Mouse (Mus musculus): ENCODE data around the gene Pde4c. TPM values are rescaled to one million over a fixed set of nuclear protein-coding genes. Genes with fewer than 3 reads are reported as not detected.

Gene Pde4c
- polyA plus RNA-seq, 1 experiment from 2014 or later: 0.21 TPM

- Histone ChIP-seq H3K9ac (no peak overlapping the region), H3K4me3 (no peak overlapping the region), H3K9me3 (no peaks in the 10 kb centered on the region), H3K36me3 (peaks cover 39% of the 10 kb centered on the region), H3K4me1 (replicated peaks) (peaks cover 41% of the 10 kb centered on the region), H3K27ac (replicated peaks) (no peak overlapping the region), H3K27me3 (peaks cover 21% of the 10 kb centered on the region), H3K4me2 (no peak overlapping the region)
- 0 out of 2 replicates have a peak, but pooled peaks have one; percentile 2 for ATAC-seq (ENCODE audit: low FRiP score, low read depth)
- WGBS: 97% methylated on average over 32 of the region's 32 CpGs
Measured at GRCm38 (mm10) chr8:70768231-70768776, 44.8 kb downstream of the Pde4c start.

GRCm38 (mm10) chr8:70768956-70769355 is 45.4 kb downstream of the Pde4c start:
- Histone ChIP-seq H3K4me3 (no peak overlapping the region), H3K9me3 (no peaks in the 10 kb centered on the region), H3K4me1 (replicated peaks) (peaks cover 48% of the 10 kb centered on the region), H3K36me3 (peaks cover 39% of the 10 kb centered on the region), H3K27ac (replicated peaks) (no peak overlapping the region), H3K4me2 (no peak overlapping the region), H3K27me3 (peaks cover 21% of the 10 kb centered on the region), H3K9ac (no peak overlapping the region)
- WGBS: 84% methylated on average over 16 of the region's 16 CpGs
- peak; percentile 21 for ATAC-seq (ENCODE audit: low FRiP score, low read depth)

GRCm38 (mm10) chr8:70769359-70769758 is 45.8 kb downstream of the Pde4c start:
- 7% methylated on average over 26 of the region's 26 CpGs for WGBS
- Histone ChIP-seq H3K4me1 (replicated peaks) (peaks cover 52% of the 10 kb centered on the region), H3K9me3 (no peaks in the 10 kb centered on the region), H3K27me3 (peaks cover 21% of the 10 kb centered on the region), H3K9ac (no peak overlapping the region), H3K4me3 (no peak overlapping the region), H3K27ac (replicated peaks) (0 out of 2 replicates have a peak overlapping the region, but pooled peaks have one; percentile 27), H3K36me3 (peaks cover 39% of the 10 kb centered on the region), H3K4me2 (no peak overlapping the region)
- ATAC-seq (ENCODE audit: low FRiP score, low read depth): peak; percentile 60

GRCm38 (mm10) chr8:70769858-70770257 is 46.3 kb downstream of the Pde4c start:
- peak overlapping the region; percentile 27; the same call in 1 of the 2 replicates for H3K27ac ChIP-seq (replicated peaks)
- no peak overlapping the region for H3K9ac ChIP-seq
- H3K27me3 ChIP-seq: peaks cover 21% of the 10 kb centered on the region
- H3K9me3 ChIP-seq: no peaks in the 10 kb centered on the region
- no peak for ATAC-seq (ENCODE audit: low FRiP score, low read depth)
- H3K36me3 ChIP-seq: peaks cover 39% of the 10 kb centered on the region
- 75% methylated on average over 12 of the region's 12 CpGs for WGBS
- H3K4me3 ChIP-seq: no peak overlapping the region
- H3K4me1 ChIP-seq (replicated peaks): peaks cover 57% of the 10 kb centered on the region
- no peak overlapping the region for H3K4me2 ChIP-seq

- WGBS: 95% methylated on average over 13 of the region's 13 CpGs
- ATAC-seq (ENCODE audit: low FRiP score, low read depth): no peak
- H3K4me3 ChIP-seq: no peak overlapping the region
- no peak overlapping the region for H3K9ac ChIP-seq
- peaks cover 64% of the 10 kb centered on the region for H3K4me1 ChIP-seq (replicated peaks)
- H3K27ac ChIP-seq (replicated peaks): no peak overlapping the region
- no peaks in the 10 kb centered on the region for H3K9me3 ChIP-seq
- peaks cover 21% of the 10 kb centered on the region for H3K27me3 ChIP-seq
- peaks cover 39% of the 10 kb centered on the region for H3K36me3 ChIP-seq
- no peak overlapping the region for H3K4me2 ChIP-seq
Measured at GRCm38 (mm10) chr8:70770748-70771147, 47.2 kb downstream of the Pde4c start.

- WGBS: 90% methylated on average over 7 of the region's 7 CpGs
- Histone ChIP-seq H3K27me3 (peaks cover 21% of the 10 kb centered on the region), H3K9me3 (no peaks in the 10 kb centered on the region)
Measured at GRCm38 (mm10) chr8:70771217-70771616, 47.7 kb downstream of the Pde4c start.

GRCm38 (mm10) chr8:70772075-70772474 is 48.6 kb downstream of the Pde4c start:
- Histone ChIP-seq H3K9ac (no peak overlapping the region), H3K27me3 (peaks cover 13% of the 10 kb centered on the region)
- no peak for ATAC-seq (ENCODE audit: low FRiP score, low read depth)

More at GRCm38 (mm10) chr8:70771217-70771616, 47.7 kb downstream of the Pde4c start:
- Histone ChIP-seq H3K4me3 (no peak overlapping the region), H3K4me1 (replicated peaks) (peaks cover 62% of the 10 kb centered on the region), H3K27ac (replicated peaks) (no peak overlapping the region), H3K36me3 (peaks cover 39% of the 10 kb centered on the region), H3K9ac (no peak overlapping the region), H3K4me2 (no peak overlapping the region)
- no peak for ATAC-seq (ENCODE audit: low FRiP score, low read depth)

GRCm38 (mm10) chr8:70772890-70773289 is 49.4 kb downstream of the Pde4c start:
- H3K27me3 ChIP-seq: peaks cover 5% of the 10 kb centered on the region; the same call in 1 of the 2 replicates
- no peak overlapping the region for H3K9ac ChIP-seq
- H3K27ac ChIP-seq (replicated peaks): peak overlapping the region; percentile 73; the same call in 1 of the 2 replicates
- no peak overlapping the region for H3K4me2 ChIP-seq
- peaks cover 36% of the 10 kb centered on the region for H3K36me3 ChIP-seq
- ATAC-seq (ENCODE audit: low FRiP score, low read depth): no peak
- no peaks in the 10 kb centered on the region for H3K9me3 ChIP-seq
- H3K4me1 ChIP-seq (replicated peaks): peaks cover 57% of the 10 kb centered on the region
- WGBS: 89% methylated on average over 9 of the region's 9 CpGs
- no peak overlapping the region for H3K4me3 ChIP-seq

More at GRCm38 (mm10) chr8:70772075-70772474, 48.6 kb downstream of the Pde4c start:
- WGBS: 94% methylated on average over 13 of the region's 13 CpGs
- no peaks in the 10 kb centered on the region for H3K9me3 ChIP-seq
- H3K4me1 ChIP-seq (replicated peaks): peaks cover 53% of the 10 kb centered on the region
- no peak overlapping the region for H3K4me3 ChIP-seq
- H3K27ac ChIP-seq (replicated peaks): no peak overlapping the region
- H3K4me2 ChIP-seq: no peak overlapping the region
- H3K36me3 ChIP-seq: peaks cover 39% of the 10 kb centered on the region

GRCm38 (mm10) chr8:70773410-70773809 is 49.9 kb downstream of the Pde4c start:
- Histone ChIP-seq H3K27me3 (no peaks in the 10 kb centered on the region), H3K9ac (no peak overlapping the region), H3K36me3 (peaks cover 31% of the 10 kb centered on the region), H3K9me3 (no peaks in the 10 kb centered on the region), H3K4me3 (no peak overlapping the region), H3K4me2 (peak overlapping the region; percentile 34), H3K4me1 (replicated peaks) (peaks cover 62% of the 10 kb centered on the region), H3K27ac (replicated peaks) (peak overlapping the region; percentile 73)
- WGBS: 63% methylated on average over 5 of the region's 5 CpGs
- no peak for ATAC-seq (ENCODE audit: low FRiP score, low read depth)

- no peak for ATAC-seq (ENCODE audit: low FRiP score, low read depth)
- Histone ChIP-seq H3K27ac (replicated peaks) (peak overlapping the region; percentile 73), H3K36me3 (peaks cover 26% of the 10 kb centered on the region), H3K9ac (0 out of 2 replicates have a peak overlapping the region, but pooled peaks have one; percentile 23), H3K9me3 (no peaks in the 10 kb centered on the region), H3K4me1 (replicated peaks) (peaks cover 63% of the 10 kb centered on the region), H3K4me2 (peak overlapping the region; percentile 34), H3K4me3 (no peak overlapping the region), H3K27me3 (no peaks in the 10 kb centered on the region)
- WGBS: 36% methylated on average over 9 of the region's 9 CpGs
Measured at GRCm38 (mm10) chr8:70773833-70774232, 50.3 kb downstream of the Pde4c start.

- Histone ChIP-seq H3K27ac (replicated peaks) (0 out of 2 replicates have a peak overlapping the region, but pooled peaks have one; percentile 4), H3K4me1 (replicated peaks) (peaks cover 55% of the 10 kb centered on the region), H3K36me3 (peaks cover 26% of the 10 kb centered on the region), H3K9ac (peak overlapping the region; percentile 95; the same call in 1 of the 2 replicates), H3K4me3 (peak overlapping the region; percentile 82; the same call in 1 of the 2 replicates), H3K27me3 (no peaks in the 10 kb centered on the region), H3K9me3 (no peaks in the 10 kb centered on the region), H3K4me2 (0 out of 2 replicates have a peak overlapping the region, but pooled peaks have one; percentile 34)
- WGBS: 91% methylated on average over 18 of the region's 18 CpGs
- ATAC-seq (ENCODE audit: low FRiP score, low read depth): no peak
Measured at GRCm38 (mm10) chr8:70774740-70775139, 51.2 kb downstream of the Pde4c start.

GRCm38 (mm10) chr8:70775227-70775626 is 51.7 kb downstream of the Pde4c start:
- H3K9me3 ChIP-seq: no peaks in the 10 kb centered on the region
- no peaks in the 10 kb centered on the region for H3K27me3 ChIP-seq
- no peak for ATAC-seq (ENCODE audit: low FRiP score, low read depth)
- peak overlapping the region; percentile 89 for H3K4me2 ChIP-seq
- peaks cover 25% of the 10 kb centered on the region for H3K36me3 ChIP-seq
- H3K9ac ChIP-seq: peak overlapping the region; percentile 95
- no peak overlapping the region for H3K27ac ChIP-seq (replicated peaks)
- H3K4me3 ChIP-seq: peak overlapping the region; percentile 82
- 88% methylated on average over 5 of the region's 5 CpGs for WGBS
- H3K4me1 ChIP-seq (replicated peaks): peaks cover 54% of the 10 kb centered on the region
